Mouse (Mus musculus) bone marrow macrophage, adult 2 months (primary cell): ENCODE results near the gene Myo1f.

Source experiments
- CTCF ChIP-seq: IDR thresholded peaks from 2 replicates; pipeline ENCODE4 v1.5.1; 2012; ENCODE audit warnings: low read depth, mild to moderate bottlenecking, low read length, moderate library complexity
- POLR2A ChIP-seq: IDR thresholded peaks from 2 replicates; pipeline ENCODE4 v1.6.1; 2012; ENCODE audit warnings: mild to moderate bottlenecking, low read depth, low read length, borderline replicate concordance

- TF ChIP-seq CTCF (no peak), POLR2A (no peak)
Measured at GRCm38 (mm10) chr17:33607273-33607672, 51.8 kb downstream of the Myo1f start.
